Mouse (Mus musculus): ENCODE data around the gene Bdh1.
"Not testable (repeated sequence)": the region's sequence is repeated elsewhere in the genome, so short reads cannot be mapped to it uniquely, and the experiment has no call there.

The Bdh1 gene

GRCm38 (mm10) chr16:31465630-31466029 is 43.5 kb downstream of the Bdh1 start:
- DNase-seq, result no peak

GRCm38 (mm10) chr16:31466106-31466505 is 44.0 kb downstream of the Bdh1 start:
- no peak for DNase-seq

GRCm38 (mm10) chr16:31470819-31471218 is 48.7 kb downstream of the Bdh1 start:
- DNase-seq, result not testable (repeated sequence)

GRCm38 (mm10) chr16:31471994-31472393 is 49.9 kb downstream of the Bdh1 start:
- no peak for DNase-seq

GRCm38 (mm10) chr16:31473226-31473625 is 51.1 kb downstream of the Bdh1 start:
- no peak for DNase-seq

GRCm38 (mm10) chr16:31475123-31475968 is 53.3 kb downstream of the Bdh1 start:
- peak; percentile 79 for DNase-seq

DNA sequence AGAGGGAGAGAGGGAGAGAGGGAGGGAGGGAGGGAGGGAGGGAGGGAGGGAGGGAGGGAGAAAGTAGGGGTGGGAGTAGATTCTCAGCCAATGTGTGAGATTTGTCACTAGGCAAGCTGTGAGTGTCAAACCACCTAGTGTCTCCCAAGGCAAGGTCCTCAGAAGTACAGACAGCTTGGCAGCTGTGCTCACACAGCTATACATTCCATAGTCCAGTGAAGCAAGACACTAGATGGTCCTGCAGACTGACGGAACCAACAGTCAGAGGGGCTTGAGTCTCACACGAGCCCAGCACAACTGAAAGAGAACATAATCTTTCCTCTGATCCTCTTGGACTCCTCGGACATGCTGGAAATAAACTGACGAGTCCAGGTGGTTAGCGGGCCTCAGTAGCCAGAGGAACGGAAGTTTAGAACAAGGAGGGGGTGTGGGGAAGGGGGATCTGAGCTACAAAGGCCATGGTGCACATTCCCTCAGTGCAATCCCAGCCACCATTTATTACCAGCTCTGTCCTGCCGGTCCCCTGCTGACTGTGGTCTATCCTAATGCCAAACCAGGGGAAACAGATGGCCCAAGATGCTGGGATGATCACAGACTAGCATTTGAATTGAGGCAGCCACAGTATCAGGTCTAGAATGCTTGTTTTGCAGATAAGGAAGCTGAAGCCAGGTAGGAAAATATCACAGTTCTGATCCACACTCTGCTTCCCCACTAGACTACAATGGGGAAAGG is 55.0 kb downstream of the Bdh1 start:
- DNase-seq, result peak; percentile 60

DNA sequence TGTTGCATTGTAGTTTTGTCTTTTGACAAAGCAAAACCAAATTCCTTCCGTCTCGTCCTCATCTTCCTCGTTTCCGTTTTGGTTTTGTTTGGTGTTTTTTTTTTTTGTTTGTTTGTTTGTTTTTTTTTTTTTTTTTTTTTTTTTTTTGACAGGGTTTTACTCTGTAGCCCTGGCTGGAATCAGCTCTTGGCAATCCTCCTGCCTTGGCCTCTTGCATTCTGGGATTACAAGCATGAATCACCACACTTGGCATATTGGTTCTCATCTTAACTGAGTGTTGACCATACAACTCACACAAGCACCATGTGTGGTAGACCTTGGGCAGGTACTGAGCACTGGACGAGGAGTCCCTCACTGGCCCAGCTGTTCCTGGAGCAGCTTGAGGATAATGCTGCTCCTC is 63.3 kb downstream of the Bdh1 start:
- no peak for DNase-seq

DNA sequence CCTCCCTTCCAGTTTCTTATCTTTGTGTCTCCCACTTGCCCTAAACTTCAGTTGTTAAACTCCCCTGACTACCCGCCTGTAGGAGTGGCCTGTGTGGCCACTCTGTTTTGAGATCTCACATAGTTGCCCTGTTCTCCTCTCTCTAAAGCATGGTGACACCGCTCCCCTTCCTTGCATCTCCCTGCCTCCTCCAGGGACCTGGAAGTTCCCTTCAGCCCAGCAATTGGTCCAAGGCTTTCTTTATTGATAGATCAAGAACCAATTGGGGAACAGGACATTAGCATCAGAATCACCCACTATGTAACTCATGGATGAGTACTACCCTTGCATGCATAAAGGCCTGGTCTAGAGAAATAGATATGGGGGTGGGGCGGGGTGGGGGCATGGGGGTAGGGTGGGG is 65.2 kb downstream of the Bdh1 start:
- DNase-seq, result no peak

- no peak for DNase-seq
These were observed 67.0 kb downstream of the Bdh1 start for GRCm38 (mm10) chr16:31489096-31489495.

GRCm38 (mm10) chr16:31490967-31491366 is 68.9 kb downstream of the Bdh1 start:
- no peak for DNase-seq

- DNase-seq, result peak; percentile 68
These were observed 71.0 kb downstream of the Bdh1 start for GRCm38 (mm10) chr16:31492921-31493549.

GRCm38 (mm10) chr16:31493550-31493965 is 71.5 kb downstream of the Bdh1 start:
- DNase-seq, result no peak

DNA sequence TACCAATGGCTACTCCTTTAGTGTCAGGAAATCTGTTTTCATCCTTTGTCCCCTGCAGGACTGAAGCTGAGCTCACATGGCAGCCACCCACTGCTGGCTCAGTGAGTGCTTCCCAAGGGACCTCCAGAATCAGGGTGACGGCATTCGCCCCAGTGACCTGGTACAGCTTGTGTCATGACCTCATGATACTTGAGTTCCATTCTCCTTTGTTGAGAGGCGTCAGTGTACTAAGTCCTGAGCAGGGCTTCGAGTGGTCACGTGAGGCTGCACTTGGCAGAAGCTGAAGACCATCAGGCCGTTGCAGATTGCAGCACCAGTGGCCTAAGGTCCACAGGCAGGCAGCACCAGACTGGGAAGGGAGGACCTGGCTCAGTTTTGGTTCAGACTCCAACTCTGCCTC is 71.9 kb downstream of the Bdh1 start:
- DNase-seq, result peak; percentile 68

- DNase-seq, result no peak
These were observed 73.3 kb downstream of the Bdh1 start for GRCm38 (mm10) chr16:31495356-31495755.

GRCm38 (mm10) chr16:31495769-31496168 is 73.7 kb downstream of the Bdh1 start:
- DNase-seq, result no peak

- DNase-seq, result no peak
These were observed 76.3 kb downstream of the Bdh1 start for GRCm38 (mm10) chr16:31498336-31498735.

DNA sequence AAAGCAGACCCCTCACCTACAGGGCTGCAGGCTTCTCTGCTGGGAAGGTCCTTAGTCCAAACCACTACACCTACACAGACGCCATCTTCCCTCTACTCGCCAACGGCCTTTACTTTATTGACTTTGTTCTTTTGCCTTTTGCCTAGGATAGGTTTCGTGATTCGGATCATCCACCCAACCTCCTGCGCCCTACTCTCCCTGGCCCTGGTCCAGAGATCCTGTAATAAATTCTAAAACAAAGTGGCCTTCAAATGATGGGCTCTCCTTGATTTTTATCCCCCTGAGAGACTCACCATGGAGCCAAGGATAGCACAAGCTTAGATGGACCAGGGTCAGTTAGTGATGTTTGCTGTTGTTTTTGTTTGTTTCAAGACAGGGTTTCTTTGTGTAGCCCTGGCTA is 76.9 kb downstream of the Bdh1 start:
- no peak for DNase-seq

DNA sequence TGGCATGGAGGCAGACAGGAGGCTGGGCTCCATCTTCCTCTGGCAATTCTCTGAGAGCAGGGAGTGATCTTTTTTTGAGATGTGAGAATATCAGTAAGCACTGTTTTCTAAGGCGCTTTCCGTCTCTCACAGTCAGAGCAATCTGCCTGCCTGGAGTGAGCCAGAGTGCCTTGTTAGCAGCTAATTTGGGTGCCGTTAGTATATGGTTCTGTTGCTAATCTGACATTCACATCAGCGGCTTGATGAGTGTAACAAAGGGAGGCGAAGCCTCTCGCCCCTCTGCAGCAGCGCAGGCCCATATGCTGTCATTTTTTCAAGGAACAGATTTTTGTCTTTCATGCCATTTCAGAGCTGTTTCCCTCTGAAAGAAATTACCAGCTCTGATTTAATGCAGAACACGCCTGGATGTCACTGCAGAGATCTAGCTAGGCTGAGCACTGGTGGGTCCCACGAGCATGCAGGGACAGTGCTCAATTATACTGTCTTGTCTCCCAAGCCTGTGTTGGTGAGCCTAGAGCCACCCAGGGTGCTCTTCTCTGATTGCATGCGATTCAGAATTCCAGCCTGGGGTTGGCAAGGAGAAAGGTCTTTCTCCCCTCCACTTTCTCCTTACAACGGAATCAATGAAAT is 77.7 kb downstream of the Bdh1 start:
- no peak for DNase-seq

DNA sequence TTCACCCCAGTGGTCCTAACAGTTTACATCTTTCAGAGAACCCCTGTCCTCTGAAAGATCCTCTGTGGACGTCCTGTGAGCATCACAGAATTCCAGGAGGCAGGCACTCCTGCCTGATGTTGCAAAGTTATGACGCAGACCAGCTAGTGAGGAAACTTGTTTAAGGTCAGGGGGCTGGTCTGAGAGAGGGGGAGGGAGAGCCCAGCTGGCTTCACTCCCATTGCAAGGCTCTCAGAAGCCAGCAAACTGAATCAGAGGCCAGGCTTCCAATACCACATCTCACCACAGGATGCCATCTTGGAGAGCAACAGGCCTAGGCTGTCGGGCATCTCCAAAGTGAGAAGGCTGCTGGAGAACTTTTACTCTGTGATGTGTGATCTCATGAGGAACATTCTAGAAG is 78.5 kb downstream of the Bdh1 start:
- no peak for DNase-seq

DNA sequence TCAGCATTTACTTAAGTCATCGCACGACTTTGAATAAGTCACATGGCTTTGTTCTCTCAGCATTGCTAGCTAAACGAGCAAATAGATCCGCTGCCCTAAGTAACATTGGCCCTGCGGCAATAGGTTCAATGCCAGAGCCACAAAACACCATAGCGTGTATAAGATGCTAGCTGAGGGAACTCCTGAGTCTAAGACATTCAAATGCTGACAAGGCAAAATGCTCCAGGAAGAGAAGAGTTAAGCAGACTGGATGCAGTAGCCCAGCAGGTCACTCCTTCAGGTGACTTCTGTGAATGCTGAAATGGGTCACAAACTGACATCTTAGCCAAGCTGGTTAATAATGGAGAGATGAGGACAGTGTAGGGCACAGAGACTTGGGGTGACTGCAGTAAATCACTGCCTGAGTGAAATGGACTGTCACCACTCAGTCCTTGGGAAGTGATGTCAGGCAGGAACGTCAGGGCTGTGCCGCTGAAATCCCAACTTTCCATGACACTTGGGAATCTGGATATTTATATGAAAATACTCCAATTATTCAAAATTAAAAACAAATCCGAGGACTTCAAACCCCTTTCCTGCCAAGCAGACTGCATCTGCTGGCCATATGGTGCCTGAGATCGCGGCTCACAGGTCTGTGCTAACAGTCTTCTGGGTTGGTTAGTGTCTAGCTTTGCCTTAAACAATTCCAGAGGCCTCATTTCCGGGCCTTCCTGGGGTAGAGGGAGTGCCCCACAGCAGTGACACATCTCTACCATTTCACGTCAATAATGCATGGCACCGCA is 79.1 kb downstream of the Bdh1 start:
- no peak for DNase-seq

DNA sequence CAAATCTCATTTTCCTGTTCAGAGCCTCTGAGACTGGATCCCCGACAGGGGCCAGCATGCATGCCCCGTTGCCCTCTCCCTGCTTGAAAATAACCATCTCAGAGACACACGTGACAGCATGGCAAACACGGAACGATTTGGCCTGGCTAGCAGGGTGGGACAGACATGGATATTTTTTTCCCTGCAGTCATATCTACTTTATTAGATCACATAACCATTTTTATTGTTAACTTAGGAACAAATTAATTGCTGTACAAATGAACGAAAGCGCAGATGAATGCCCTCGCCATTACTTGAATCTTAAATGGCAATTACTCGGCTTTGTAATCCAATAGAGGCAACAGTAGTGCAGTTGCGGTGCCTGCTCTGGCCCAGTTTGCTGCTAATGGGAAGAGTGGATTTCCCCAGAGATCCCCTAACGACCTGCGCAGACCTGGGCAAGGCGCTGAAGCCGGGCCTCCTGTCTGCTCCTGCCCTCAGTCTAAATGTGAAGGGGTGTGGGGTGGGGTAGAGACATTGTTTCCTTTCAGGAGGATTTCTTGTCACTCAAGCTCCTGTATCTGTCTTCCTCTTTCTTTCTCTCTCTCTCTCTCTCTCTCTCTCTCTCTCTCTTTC is 79.8 kb downstream of the Bdh1 start:
- no peak for DNase-seq
